Mouse (Mus musculus) hindbrain, postnatal 0 days (tissue): Measurements from ENCODE around the gene Dnaic2. TPM values are rescaled to one million over a fixed set of nuclear protein-coding genes. Genes with fewer than 3 reads are reported as not detected.
A peak's percentile ranks its signal among the peaks of the same experiment; 100 is the strongest.

Experiments
- ATAC-seq: fragments of 200-750 bp; cut with Nextera tagmentation; 2 replicates; pipeline ENCODE4 v1.8.0; 2017; ENCODE audit warnings: mild to moderate bottlenecking, moderate TSS enrichment, moderate library complexity
- DNase-seq: peaks from one replicate; pipeline ENCODE4 v3.0.0-alpha.2; 2015; ENCODE audit warnings: low spot score
- H3K27ac ChIP-seq: fragments of 300-500 bp; sonication (generic); 2 replicates; pipeline ENCODE4 v1.5.1; 2014; ENCODE audit warnings: mild to moderate bottlenecking
- H3K27me3 ChIP-seq: fragments of 300-500 bp; sonication (generic); 2 replicates; pipeline ENCODE4 v1.6.1; 2014; ENCODE audit warnings: low read length, mixed read lengths; ENCODE audit not compliant: insufficient read depth
- H3K36me3 ChIP-seq: fragments of 300-500 bp; sonication (generic); 2 replicates; pipeline ENCODE4 v1.6.1; 2014; ENCODE audit warnings: low read length, mixed read lengths; ENCODE audit not compliant: insufficient read depth
- H3K4me1 ChIP-seq: fragments of 300-500 bp; sonication (generic); 2 replicates; pipeline ENCODE4 v1.6.1; 2014; ENCODE audit warnings: antibody characterized with exemption, low read length, mixed read lengths; ENCODE audit not compliant: insufficient read depth
- H3K4me2 ChIP-seq: fragments of 300-500 bp; sonication (generic); 2 replicates; pipeline ENCODE4 v1.6.1; 2014; ENCODE audit warnings: low read depth, mild to moderate bottlenecking, low read length, moderate library complexity, mixed read lengths
- H3K4me3 ChIP-seq: fragments of 300-500 bp; sonication (generic); 2 replicates; pipeline ENCODE4 v1.5.1; 2014; ENCODE audit warnings: low read length
- H3K9ac ChIP-seq: fragments of 300-500 bp; sonication (generic); replicated peaks from 2 replicates; pipeline ENCODE4 v1.6.1; 2014; ENCODE audit warnings: mild to moderate bottlenecking, low read length, moderate library complexity, mixed read lengths
- H3K9me3 ChIP-seq: fragments of 300-500 bp; sonication (generic); 2 replicates; pipeline ENCODE4 v1.6.1; 2016; ENCODE audit warnings: low read length, mixed read lengths
- CTCF ChIP-seq: IDR thresholded peaks from 2 replicates; pipeline ENCODE4 v1.5.1; 2016; ENCODE audit warnings: antibody characterized with exemption, control low read depth, low read depth
- WGBS: fragments of 180-500 bp; shearing (Covaris S2); extraction: QIAGEN DNeasy Blood & Tissue Kit; methylation state at CpG from one replicate; pipeline ENCODE4 v1.1.7; 2014; 5-methylcytosine and 5-hydroxymethylcytosine counted together
- polyA plus RNA-seq: library from polyadenylated mRNA; unstranded; fragments of >200 nt; fragmentation: Nextera tagmentation; extraction: Ambion mirVana; gene quantifications from 2 replicates; pipeline ENCODE4 v1.2.1, GENCODE M21; 2015
- total RNA-seq: library from RNA; depleted of rRNA; stranded (reverse); fragments of >200 nt; gene quantifications from 2 replicates; pipeline ENCODE4 v1.2.3, GENCODE M21; 2014; rRNA removed

Gene Dnaic2
- total and polyA plus RNA-seq, 2 experiments from 2014 or later: 3.2 to 5.1 TPM

DNA sequence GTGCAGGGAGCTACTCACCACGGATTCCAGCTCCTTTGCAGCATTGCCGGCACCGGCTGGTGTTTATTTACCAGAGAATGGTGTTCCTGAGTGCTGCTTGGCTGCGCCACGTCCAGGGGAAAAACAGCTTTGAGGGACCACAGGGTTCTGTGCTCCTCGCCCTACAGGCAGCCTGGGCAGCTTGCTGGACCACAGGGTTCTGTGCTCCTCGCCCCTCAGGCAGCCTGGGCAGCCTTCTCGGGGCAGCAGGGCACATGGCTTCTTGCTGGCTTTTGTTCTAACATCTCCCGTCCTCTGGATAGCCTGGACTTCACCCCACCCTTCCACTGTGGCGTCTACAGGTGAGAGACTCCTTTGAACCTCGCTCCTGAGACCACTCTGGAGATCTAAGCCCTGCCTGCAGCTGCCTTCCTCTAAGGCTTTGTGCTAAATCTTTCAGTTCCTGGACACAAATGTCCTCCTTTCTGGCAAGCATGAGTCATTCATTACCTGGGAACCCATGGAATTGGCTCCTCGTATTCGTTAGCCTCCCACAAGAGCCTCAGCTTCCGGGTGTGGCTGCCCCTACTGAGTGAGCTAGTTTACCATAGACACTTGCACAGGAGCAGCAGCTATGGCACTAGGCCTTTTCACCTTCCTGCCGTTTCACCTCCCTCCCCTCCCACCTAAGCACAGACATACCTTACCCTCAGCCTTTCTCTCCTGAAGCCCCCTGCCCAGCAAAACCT is 75.5 kb downstream of the Dnaic2 start:
- WGBS: 62% methylated on average over 15 of the region's 15 CpGs
- H3K4me3 ChIP-seq: no peak overlapping the region
- 0 out of 2 replicates have a peak overlapping the region, but pooled peaks have one; percentile 13 for H3K9ac ChIP-seq
- no peak for TF ChIP-seq CTCF
- no peak overlapping the region for H3K27ac ChIP-seq
- no peak for ATAC-seq
- 0 out of 2 replicates have a peak, but pooled peaks cover 2% of the 10 kb centered on the region for H3K4me1 ChIP-seq
- H3K4me2 ChIP-seq: no peak overlapping the region
- no peaks in the 10 kb centered on the region for H3K27me3 ChIP-seq
- H3K36me3 ChIP-seq: no peaks in the 10 kb centered on the region
- no peaks in the 10 kb centered on the region for H3K9me3 ChIP-seq
- DNase-seq: no peak

DNA sequence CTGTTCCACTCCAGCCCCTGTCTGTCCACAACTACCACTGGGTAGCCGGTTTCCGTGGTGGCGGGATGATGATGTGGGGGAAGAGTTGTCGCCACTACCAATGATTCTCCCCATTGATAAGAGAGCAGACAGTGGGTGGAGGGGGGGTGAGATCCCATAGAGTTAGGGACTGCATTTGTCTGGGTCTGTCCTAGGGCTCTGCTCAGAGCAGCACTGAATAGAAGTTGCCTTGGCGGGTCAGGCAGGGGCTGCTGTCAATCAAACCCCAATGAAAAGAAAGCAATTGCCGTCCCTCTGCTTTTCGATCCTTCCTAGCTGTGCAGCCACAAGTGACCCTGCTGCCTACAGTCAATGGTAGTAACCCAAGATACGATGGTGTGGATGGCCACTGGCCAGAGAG is 76.8 kb downstream of the Dnaic2 start:
- H3K4me1 ChIP-seq: 0 out of 2 replicates have a peak, but pooled peaks cover 2% of the 10 kb centered on the region
- no peak overlapping the region for H3K9ac ChIP-seq
- no peak for TF ChIP-seq CTCF
- no peak overlapping the region for H3K4me3 ChIP-seq
- ATAC-seq (no peak), DNase-seq (no peak)
- no peak overlapping the region for H3K4me2 ChIP-seq
- no peaks in the 10 kb centered on the region for H3K9me3 ChIP-seq
- H3K27ac ChIP-seq: no peak overlapping the region
- no peaks in the 10 kb centered on the region for H3K27me3 ChIP-seq
- no peaks in the 10 kb centered on the region for H3K36me3 ChIP-seq
- WGBS: 23% methylated on average over 8 of the region's 8 CpGs

DNA sequence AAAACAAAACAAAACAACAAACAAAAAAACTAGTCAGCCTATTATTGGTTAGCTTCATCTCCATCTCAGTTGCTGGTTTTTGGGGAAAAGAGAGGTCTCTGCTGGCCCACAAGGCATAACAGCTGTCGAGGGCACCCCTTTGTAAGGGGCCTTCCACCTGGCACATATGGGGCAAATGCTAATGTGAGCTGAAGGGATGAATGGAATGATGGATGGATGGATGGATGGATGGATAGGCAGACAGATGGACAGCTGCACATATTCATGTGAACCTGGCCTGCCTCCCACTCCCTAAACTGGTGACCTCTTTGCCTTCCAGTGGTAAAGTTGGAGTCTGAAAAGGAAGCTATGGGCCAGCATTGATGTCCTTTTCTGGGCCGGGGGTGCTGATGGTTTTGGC is 79.8 kb downstream of the Dnaic2 start:
- no peak for DNase-seq

More for the DNA sequence above, 79.8 kb downstream of the Dnaic2 start:
- no peak overlapping the region for H3K4me2 ChIP-seq
- no peak overlapping the region for H3K27ac ChIP-seq
- no peak overlapping the region for H3K9ac ChIP-seq
- H3K4me3 ChIP-seq: no peak overlapping the region
- H3K4me1 ChIP-seq: 0 out of 2 replicates have a peak, but pooled peaks cover 2% of the 10 kb centered on the region
- ATAC-seq: no peak; the same call in 1 of the 2 replicates
- no peaks in the 10 kb centered on the region for H3K36me3 ChIP-seq
- WGBS: 40% methylated on average over 2 of the region's 2 CpGs
- no peak for TF ChIP-seq CTCF
- no peaks in the 10 kb centered on the region for H3K9me3 ChIP-seq
- H3K27me3 ChIP-seq: no peaks in the 10 kb centered on the region

Other genes with a start within 250 kb of the Dnaic2 start
- gene Rpl38, start 58.9 kb upstream of the Dnaic2 start, total RNA-seq: 577 and 578 TPM in 2 replicates
- 954 and 958 TPM in 2 replicates for gene Rpl38, start 58.9 kb upstream of the Dnaic2 start, polyA plus RNA-seq
- gene Ttyh2, start 52.0 kb upstream of the Dnaic2 start, total RNA-seq: 75.8 and 80.4 TPM in 2 replicates
- gene Ttyh2, start 52.0 kb upstream of the Dnaic2 start, polyA plus RNA-seq: 38.6 and 40.3 TPM in 2 replicates
- 7.4 and 13.5 TPM in 2 replicates for gene Kif19a, start 38.0 kb downstream of the Dnaic2 start, total RNA-seq
- 0.99 and 1.6 TPM in 2 replicates for gene Kif19a, start 38.0 kb downstream of the Dnaic2 start, polyA plus RNA-seq
- gene Btbd17, start 68.5 kb downstream of the Dnaic2 start, total RNA-seq: 84.6 and 94.0 TPM in 2 replicates
- gene Btbd17, start 68.5 kb downstream of the Dnaic2 start, polyA plus RNA-seq: 30.4 and 31.1 TPM in 2 replicates
- gene Gpr142, start 71.5 kb downstream of the Dnaic2 start, total RNA-seq: 0.58 TPM in 1 of 2 replicates, not detected in the other
- not detected in 2 replicates for gene Gpr142, start 71.5 kb downstream of the Dnaic2 start, polyA plus RNA-seq
- gene Gprc5c, start 123.7 kb downstream of the Dnaic2 start, total RNA-seq: 12.8 and 14.1 TPM in 2 replicates
- 7.5 and 7.8 TPM in 2 replicates for gene Gprc5c, start 123.7 kb downstream of the Dnaic2 start, polyA plus RNA-seq
- gene Cd300a, start 162.6 kb downstream of the Dnaic2 start, total RNA-seq: 1.1 and 2.6 TPM in 2 replicates
- gene Cd300a, start 162.6 kb downstream of the Dnaic2 start, polyA plus RNA-seq: 1.4 and 1.5 TPM in 2 replicates
- 0.37 TPM in 1 of 2 replicates, not detected in the other for gene Cd300lb, start 207.0 kb downstream of the Dnaic2 start, total RNA-seq
- 0.08 TPM in 1 of 2 replicates, not detected in the other for gene Cd300lb, start 207.0 kb downstream of the Dnaic2 start, polyA plus RNA-seq
- not detected in 2 replicates for gene Cd300c, start 241.7 kb downstream of the Dnaic2 start, total RNA-seq
- gene Cd300c, start 241.7 kb downstream of the Dnaic2 start, polyA plus RNA-seq: not detected in 2 replicates